In genomic region chr8:104540238-104540637, GRCm38 (mm10) we compare ENCODE assay signal across 9 mouse cellular contexts. TPM values are rescaled to one million over a fixed set of nuclear protein-coding genes. Genes with fewer than 3 reads are reported as not detected.
DNase-seq lines count a peak whose midpoint lies in the region; ATAC-seq lines count a peak whose summit lies in the region.
"Had no signal": no experiment of that assay in that cellular context is flagged by ENCODE, and none has a peak within 500 bp of the region (broad histone marks: within the 10 kb centered on the region; RNA-seq: fewer than 3 reads in every experiment).

No protein-coding gene starts in this region.

- no peak for ATAC-seq in heart, embryonic 13.5 days (ENCODE audit: extremely low read depth, insufficient number of reproducible peaks, low FRiP score, low TSS enrichment)
- ATAC-seq in embryonic facial prominence, embryonic 11.5 days (replicated peaks; ENCODE audit: insufficient number of reproducible peaks, low FRiP score, low TSS enrichment, low read depth): no peak
- ATAC-seq in intestine, embryonic 14.5 days (replicated peaks; ENCODE audit: low FRiP score, low TSS enrichment, low read depth): no peak
- no peak for ATAC-seq in midbrain, embryonic 16.5 days
- no peak for ATAC-seq in erythroblast, adult 5-6 weeks (replicated peaks; ENCODE audit: low FRiP score, poor library complexity, severe bottlenecking)

- WGBS in heart, embryonic 13.5 days: 34% methylated on average over 7 of the region's 7 CpGs
- WGBS in embryonic facial prominence, embryonic 11.5 days: 33% methylated on average over 7 of the region's 7 CpGs
- WGBS in intestine, embryonic 14.5 days: 36% methylated on average over 7 of the region's 7 CpGs
- 34% methylated on average over 7 of the region's 7 CpGs for WGBS in midbrain, embryonic 16.5 days

- H3K9me3 ChIP-seq in heart, embryonic 13.5 days: no peaks in the 10 kb centered on the region
- H3K9me3 ChIP-seq in embryonic facial prominence, embryonic 11.5 days (replicated peaks; ENCODE audit: control insufficient read depth, low read length): no peaks in the 10 kb centered on the region
- H3K9me3 ChIP-seq in intestine, embryonic 14.5 days (ENCODE audit: control insufficient read depth, low read length): no peaks in the 10 kb centered on the region
- no peaks in the 10 kb centered on the region for H3K9me3 ChIP-seq in midbrain, embryonic 16.5 days (replicated peaks; ENCODE audit: control insufficient read depth, low read length, poor library complexity, severe bottlenecking)

- peak overlapping the region; percentile 98 for H3K4me2 ChIP-seq in heart, embryonic 13.5 days
- H3K4me2 ChIP-seq in embryonic facial prominence, embryonic 11.5 days (ENCODE audit: low read depth, low read length): peak overlapping the region; percentile 92; the same call in 1 of the 2 replicates
- peak overlapping the region; percentile 88 for H3K4me2 ChIP-seq in intestine, embryonic 14.5 days (ENCODE audit: low read length)
- H3K4me2 ChIP-seq in midbrain, embryonic 16.5 days (ENCODE audit: low read length): peak overlapping the region; percentile 100

- no peak for DNase-seq in heart, adult 8-10 months (ENCODE audit: low spot score)
- DNase-seq in embryonic facial prominence, embryonic 11.5 days (ENCODE audit: low spot score): no peak
- DNase-seq in intestine, embryonic 14.5 days (ENCODE audit: low spot score): no peak
- no peak for DNase-seq in retina, postnatal 1 day
- no peak for DNase-seq in adrenal gland, adult 2 months

- no peak overlapping the region for H3K27ac ChIP-seq in heart, embryonic 13.5 days (replicated peaks)
- no peak overlapping the region for H3K27ac ChIP-seq in embryonic facial prominence, embryonic 11.5 days (replicated peaks; ENCODE audit: low read depth, low read length)
- H3K27ac ChIP-seq in intestine, embryonic 14.5 days (ENCODE audit: low read depth): no peak overlapping the region
- H3K27ac ChIP-seq in midbrain, embryonic 16.5 days (ENCODE audit: low read length): no peak overlapping the region

- H3K4me3 ChIP-seq in heart, embryonic 13.5 days: peak overlapping the region; percentile 62
- peak overlapping the region; percentile 48; the same call in 1 of the 2 replicates for H3K4me3 ChIP-seq in embryonic facial prominence, embryonic 11.5 days (ENCODE audit: low read depth, low read length)
- peak overlapping the region; percentile 44 for H3K4me3 ChIP-seq in intestine, embryonic 14.5 days (ENCODE audit: low read depth, low read length)
- H3K4me3 ChIP-seq in midbrain, embryonic 16.5 days (ENCODE audit: low read depth, low read length): peak overlapping the region; percentile 62

- peaks cover 76% of the 10 kb centered on the region for H3K27me3 ChIP-seq in heart, embryonic 13.5 days (replicated peaks)
- H3K27me3 ChIP-seq in embryonic facial prominence, embryonic 11.5 days (ENCODE audit: control insufficient read depth, insufficient read depth, low read length): peaks cover 35% of the 10 kb centered on the region
- H3K27me3 ChIP-seq in intestine, embryonic 14.5 days (replicated peaks; ENCODE audit: control insufficient read depth, insufficient read depth, low read length): peaks cover 64% of the 10 kb centered on the region
- peaks cover 39% of the 10 kb centered on the region for H3K27me3 ChIP-seq in midbrain, embryonic 16.5 days (ENCODE audit: control insufficient read depth, insufficient read depth, low read depth, low read length)

- peaks cover 27% of the 10 kb centered on the region for H3K4me1 ChIP-seq in heart, embryonic 13.5 days
- no peaks in the 10 kb centered on the region; the same call in none of the 2 replicates for H3K4me1 ChIP-seq in embryonic facial prominence, embryonic 11.5 days (ENCODE audit: control insufficient read depth, insufficient read depth, low read length)
- H3K4me1 ChIP-seq in intestine, embryonic 14.5 days (replicated peaks; ENCODE audit: control insufficient read depth, insufficient read depth, low read length): peaks cover 7% of the 10 kb centered on the region; the same call in 1 of the 2 replicates
- peaks cover 10% of the 10 kb centered on the region; the same call in 1 of the 2 replicates for H3K4me1 ChIP-seq in midbrain, embryonic 16.5 days (ENCODE audit: control insufficient read depth, insufficient read depth, low read length)

- H3K9ac ChIP-seq in heart, embryonic 13.5 days: peak overlapping the region; percentile 80
- no peak overlapping the region for H3K9ac ChIP-seq in embryonic facial prominence, embryonic 11.5 days (replicated peaks; ENCODE audit: low read length)
- no peak overlapping the region for H3K9ac ChIP-seq in intestine, embryonic 14.5 days (ENCODE audit: low read length)
- peak overlapping the region; percentile 60; the same call in 1 of the 2 replicates for H3K9ac ChIP-seq in midbrain, embryonic 16.5 days (ENCODE audit: low read depth, low read length)

- no peaks in the 10 kb centered on the region for H3K36me3 ChIP-seq in heart, embryonic 13.5 days
- no peaks in the 10 kb centered on the region for H3K36me3 ChIP-seq in embryonic facial prominence, embryonic 11.5 days (replicated peaks; ENCODE audit: control insufficient read depth, insufficient read depth, low read depth, low read length)
- H3K36me3 ChIP-seq in intestine, embryonic 14.5 days (ENCODE audit: control insufficient read depth, insufficient read depth, low read length): no peaks in the 10 kb centered on the region
- no peaks in the 10 kb centered on the region for H3K36me3 ChIP-seq in midbrain, embryonic 16.5 days (ENCODE audit: control insufficient read depth, insufficient read depth, low read length)

RNA-seq across cellular contexts. Expression of gene Car7, which starts 5.7 kb away (rescaled TPM):
- 0.80 and 1.4 TPM in 2 replicates for polyA plus RNA-seq in heart, embryonic 13.5 days (2015; fragmentation: Nextera tagmentation; extraction: Ambion mirVana)
- 1 to 10 TPM; 2.6 to 4.4 (median 3.2) TPM for total RNA-seq in heart, adult 8-10 months (2022)
- 0.64 and 1.5 TPM in 2 replicates for polyA plus RNA-seq in embryonic facial prominence, embryonic 11.5 days (2014; fragmentation: Nextera tagmentation; extraction: Ambion mirVana)
- polyA plus RNA-seq in intestine, embryonic 14.5 days (2014; fragmentation: Nextera tagmentation; extraction: Ambion mirVana): 0.92 and 2.0 TPM in 2 replicates
- 3.5 and 4.6 TPM in 2 replicates for polyA plus RNA-seq in midbrain, embryonic 16.5 days (2015; fragmentation: Nextera tagmentation; extraction: Ambion mirVana)
- not detected in 2 replicates for total RNA-seq in erythroblast, adult 5-6 weeks (2015; ENCODE audit: low replicate concordance)
- 0.51 TPM in 1 of 2 replicates, not detected in the other for total RNA-seq in erythroblast, adult 5-6 weeks (2017; ENCODE audit: low replicate concordance)
- total RNA-seq in adrenal gland, adult 2 months (2021): 1 to 10 TPM; 1.9 to 4.2 TPM
- polyA plus RNA-seq in adrenal gland, adult 2 months (2012; rRNA removed): 13.4 and 14.5 TPM in 2 replicates

RNA-seq across cellular contexts. Expression of gene Nae1, which starts 5.8 kb away (rescaled TPM):
- polyA plus RNA-seq in heart, embryonic 13.5 days (2015; fragmentation: Nextera tagmentation; extraction: Ambion mirVana): 71.5 and 73.8 TPM in 2 replicates
- total RNA-seq in heart, adult 8-10 months (2022): 10 to 100 TPM; 28.5 to 32.0 (median 29.9) TPM
- 133 and 163 TPM in 2 replicates for polyA plus RNA-seq in embryonic facial prominence, embryonic 11.5 days (2014; fragmentation: Nextera tagmentation; extraction: Ambion mirVana)
- 85.8 and 98.9 TPM in 2 replicates for polyA plus RNA-seq in intestine, embryonic 14.5 days (2014; fragmentation: Nextera tagmentation; extraction: Ambion mirVana)
- polyA plus RNA-seq in midbrain, embryonic 16.5 days (2015; fragmentation: Nextera tagmentation; extraction: Ambion mirVana): 106 and 110 TPM in 2 replicates
- 14.4 and 25.4 TPM in 2 replicates for total RNA-seq in erythroblast, adult 5-6 weeks (2015; ENCODE audit: low replicate concordance)
- 19.0 and 28.0 TPM in 2 replicates for total RNA-seq in erythroblast, adult 5-6 weeks (2017; ENCODE audit: low replicate concordance)
- 10 to 100 TPM; 31.1 to 40.8 TPM for total RNA-seq in adrenal gland, adult 2 months (2021)
- polyA plus RNA-seq in adrenal gland, adult 2 months (2012; rRNA removed): 1.1 and 2.0 TPM in 2 replicates

RNA-seq across cellular contexts. Expression of gene Terb1, which starts 30.5 kb away (rescaled TPM):
- 0.05 and 0.15 TPM in 2 replicates for polyA plus RNA-seq in heart, embryonic 13.5 days (2015; fragmentation: Nextera tagmentation; extraction: Ambion mirVana)
- total RNA-seq in heart, adult 8-10 months (2022): not detected
- polyA plus RNA-seq in embryonic facial prominence, embryonic 11.5 days (2014; fragmentation: Nextera tagmentation; extraction: Ambion mirVana): 0.35 and 0.39 TPM in 2 replicates
- polyA plus RNA-seq in intestine, embryonic 14.5 days (2014; fragmentation: Nextera tagmentation; extraction: Ambion mirVana): 0.34 and 0.36 TPM in 2 replicates
- 0.70 and 0.81 TPM in 2 replicates for polyA plus RNA-seq in midbrain, embryonic 16.5 days (2015; fragmentation: Nextera tagmentation; extraction: Ambion mirVana)
- not detected in 2 replicates for total RNA-seq in erythroblast, adult 5-6 weeks (2015; ENCODE audit: low replicate concordance)
- not detected in 2 replicates for total RNA-seq in erythroblast, adult 5-6 weeks (2017; ENCODE audit: low replicate concordance)
- total RNA-seq in adrenal gland, adult 2 months (2021): not detected
- polyA plus RNA-seq in adrenal gland, adult 2 months (2012; rRNA removed): not detected in 2 replicates
- total RNA-seq: adrenal gland, postnatal 36 days had no signal

RNA-seq across cellular contexts. Expression of gene Pdp2, which starts 51.0 kb away (rescaled TPM):
- 7.1 and 7.3 TPM in 2 replicates for polyA plus RNA-seq in heart, embryonic 13.5 days (2015; fragmentation: Nextera tagmentation; extraction: Ambion mirVana)
- 10 to 100 TPM; 24.1 to 44.1 (median 34.9) TPM for total RNA-seq in heart, adult 8-10 months (2022)
- 14.1 and 15.6 TPM in 2 replicates for polyA plus RNA-seq in embryonic facial prominence, embryonic 11.5 days (2014; fragmentation: Nextera tagmentation; extraction: Ambion mirVana)
- 13.4 and 14.9 TPM in 2 replicates for polyA plus RNA-seq in intestine, embryonic 14.5 days (2014; fragmentation: Nextera tagmentation; extraction: Ambion mirVana)
- polyA plus RNA-seq in midbrain, embryonic 16.5 days (2015; fragmentation: Nextera tagmentation; extraction: Ambion mirVana): 23.5 and 25.7 TPM in 2 replicates
- 0.38 and 1.7 TPM in 2 replicates for total RNA-seq in erythroblast, adult 5-6 weeks (2015; ENCODE audit: low replicate concordance)
- 0.98 and 1.3 TPM in 2 replicates for total RNA-seq in erythroblast, adult 5-6 weeks (2017; ENCODE audit: low replicate concordance)
- total RNA-seq in adrenal gland, adult 2 months (2021): 10 to 100 TPM; 30.7 to 37.3 TPM
- polyA plus RNA-seq in adrenal gland, adult 2 months (2012; rRNA removed): 6.5 and 7.6 TPM in 2 replicates

Comparison
In these comparisons a context has a peak if more than half of its experiments do, and no peak if none do; other contexts are left out.
1. H3K9ac ChIP-seq: peak in heart, embryonic 13.5 days (single experiment) and midbrain, embryonic 16.5 days (single experiment); none in embryonic facial prominence, embryonic 11.5 days (single experiment) and intestine, embryonic 14.5 days (single experiment).
2. RNA of gene Nae1, which starts 5.8 kb away (polyA plus RNA-seq): 133 to 163 TPM in embryonic facial prominence, embryonic 11.5 days, 106 to 110 TPM in midbrain, embryonic 16.5 days, 85.8 to 98.9 TPM in intestine, embryonic 14.5 days and 71.5 to 73.8 TPM in heart, embryonic 13.5 days; 1.1 to 2.0 TPM in adrenal gland, adult 2 months; every median in the first group is over 10 times any median in the second.
3. Peak in every context shown above with its lines, with median percentiles within 50 percentile points of each other: H3K4me2 ChIP-seq and H3K4me3 ChIP-seq.